Mouse (Mus musculus) forebrain, embryonic 16.5 days (tissue): ENCODE measurements around the gene Igf1r. TPM values are rescaled to one million over a fixed set of nuclear protein-coding genes. Genes with fewer than 3 reads are reported as not detected.

Source experiments
- ATAC-seq: fragments of 200-750 bp; cut with Nextera tagmentation; 2 replicates; pipeline ENCODE4 v1.8.0; 2017; ENCODE audit warnings: mild to moderate bottlenecking, moderate library complexity
- H3K27ac ChIP-seq: fragments of 300-500 bp; sonication (generic); 2 replicates; pipeline ENCODE4 v1.5.1; 2014; ENCODE audit warnings: low read length, control low read depth
- H3K27me3 ChIP-seq: fragments of 300-500 bp; sonication (generic); replicated peaks from 2 replicates; pipeline ENCODE4 v1.6.1; 2014; ENCODE audit warnings: low read length; ENCODE audit not compliant: control insufficient read depth, insufficient read depth
- H3K36me3 ChIP-seq: fragments of 300-500 bp; sonication (generic); 2 replicates; pipeline ENCODE4 v1.6.1; 2014; ENCODE audit not compliant: control insufficient read depth, insufficient read depth
- H3K4me1 ChIP-seq: fragments of 300-500 bp; sonication (generic); replicated peaks from 2 replicates; pipeline ENCODE4 v1.6.1; 2014; ENCODE audit warnings: low read length; ENCODE audit not compliant: control insufficient read depth, insufficient read depth
- H3K4me2 ChIP-seq: fragments of 300-500 bp; sonication (generic); 2 replicates; pipeline ENCODE4 v1.6.1; 2014; ENCODE audit warnings: mild to moderate bottlenecking, low read length, control low read depth
- H3K4me3 ChIP-seq: fragments of 300-500 bp; sonication (generic); replicated peaks from 2 replicates; pipeline ENCODE4 v1.5.1; 2014; ENCODE audit warnings: mild to moderate bottlenecking, low read length, control low read depth
- H3K9ac ChIP-seq: fragments of 300-500 bp; sonication (generic); replicated peaks from 2 replicates; pipeline ENCODE4 v1.6.1; 2014; ENCODE audit warnings: low read depth, low read length, control low read depth
- H3K9me3 ChIP-seq: fragments of 300-500 bp; sonication (generic); 2 replicates; pipeline ENCODE4 v1.6.1; 2016; ENCODE audit warnings: low read length; ENCODE audit not compliant: control insufficient read depth
- WGBS: fragments of 180-500 bp; shearing (Covaris S2); extraction: QIAGEN DNeasy Blood & Tissue Kit; methylation state at CpG from one replicate; pipeline ENCODE4 v1.1.7; 2014; 5-methylcytosine and 5-hydroxymethylcytosine counted together
- polyA plus RNA-seq: library from polyadenylated mRNA; unstranded; fragments of >200 nt; fragmentation: Nextera tagmentation; extraction: Ambion mirVana; gene quantifications from 2 replicates; pipeline ENCODE4 v1.2.1, GENCODE M21; 2015

Igf1r gene
- polyA plus RNA-seq, 1 experiment from 2014 or later, result 27.1 TPM

DNA sequence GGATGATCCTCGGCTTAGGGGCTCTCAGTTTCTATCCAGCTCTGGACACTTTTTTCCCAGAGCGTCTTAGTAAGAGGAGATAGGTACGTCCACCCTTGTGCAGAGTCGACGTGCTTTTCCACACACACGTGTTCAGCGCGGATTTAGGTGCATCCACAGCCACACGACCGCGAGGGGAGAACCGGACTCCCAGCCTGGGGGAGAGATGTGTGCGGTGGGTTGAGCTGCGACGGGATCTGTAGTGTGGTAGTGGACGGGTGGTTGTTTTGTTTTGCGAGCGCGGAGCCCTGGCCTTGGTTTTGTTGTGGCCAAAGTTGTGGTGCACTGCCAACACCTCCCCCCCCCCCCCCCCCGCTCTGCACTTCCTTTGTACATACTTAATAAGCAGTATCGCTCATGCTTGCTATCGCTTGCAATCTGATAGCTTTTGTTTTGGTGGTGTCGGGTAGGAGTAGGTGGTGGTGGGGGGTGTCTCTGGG lies 1.2 kb downstream of the Igf1r start:
- no peak for ATAC-seq
- H3K4me3 ChIP-seq, result peak overlapping the region; percentile 91
- H3K4me1 ChIP-seq, result peaks cover 38% of the 10 kb centered on the region
- peak overlapping the region; percentile 98 for H3K9ac ChIP-seq
- whole genome bisulfite sequencing, result 0% methylated on average over 22 of the region's 23 CpGs
- no peaks in the 10 kb centered on the region for H3K9me3 ChIP-seq
- H3K27ac ChIP-seq, result no peak overlapping the region
- peak overlapping the region; percentile 99 for H3K4me2 ChIP-seq
- no peaks in the 10 kb centered on the region for H3K36me3 ChIP-seq
- no peaks in the 10 kb centered on the region for H3K27me3 ChIP-seq

DNA sequence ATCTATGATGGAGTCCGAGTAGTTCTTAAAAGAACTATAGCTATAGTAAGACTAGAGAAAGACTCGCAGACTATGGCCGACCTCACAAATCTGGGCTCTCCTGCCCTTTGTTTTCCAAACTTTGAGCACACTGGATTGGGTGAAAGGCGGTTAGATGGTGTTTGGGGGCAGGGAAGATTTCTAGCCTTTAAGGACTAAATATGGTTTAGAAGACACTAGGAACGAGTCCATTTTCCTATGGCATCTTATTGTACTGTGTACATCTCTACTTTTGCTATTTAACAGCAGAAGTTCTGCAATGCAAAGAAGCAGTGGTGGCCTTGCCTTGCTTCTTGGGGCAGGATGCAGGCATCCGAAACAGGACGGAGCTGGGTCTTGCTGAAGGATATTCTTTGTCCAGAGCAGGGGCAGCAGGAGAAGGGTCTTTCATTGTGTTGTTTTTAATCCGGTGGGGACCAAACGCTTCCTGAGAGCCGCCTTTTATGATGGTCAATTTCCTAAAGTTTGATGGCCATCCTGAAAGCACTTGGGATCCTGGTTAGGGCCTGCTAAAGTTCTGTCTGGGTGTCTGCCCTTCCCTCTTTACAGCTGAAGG lies 2.1 kb downstream of the Igf1r start:
- Histone ChIP-seq H3K4me1 (peaks cover 38% of the 10 kb centered on the region), H3K36me3 (no peaks in the 10 kb centered on the region), H3K9me3 (no peaks in the 10 kb centered on the region), H3K4me3 (peak overlapping the region; percentile 91), H3K4me2 (peak overlapping the region; percentile 99), H3K27ac (no peak overlapping the region), H3K9ac (peak overlapping the region; percentile 98), H3K27me3 (no peaks in the 10 kb centered on the region)
- no peak for ATAC-seq
- 1% methylated on average over 10 of the region's 10 CpGs for WGBS

- no peak for ATAC-seq
- no peak overlapping the region for H3K27ac ChIP-seq
- H3K36me3 ChIP-seq, result no peaks in the 10 kb centered on the region
- H3K9me3 ChIP-seq, result no peaks in the 10 kb centered on the region
- peak overlapping the region; percentile 91 for H3K4me3 ChIP-seq
- H3K27me3 ChIP-seq, result no peaks in the 10 kb centered on the region
- H3K4me2 ChIP-seq, result peak overlapping the region; percentile 99
- peaks cover 38% of the 10 kb centered on the region for H3K4me1 ChIP-seq
- 30% methylated on average over 5 of the region's 5 CpGs for WGBS
- H3K9ac ChIP-seq, result peak overlapping the region; percentile 98
Measured at GRCm38 (mm10) chr7:67955276-67955675, 2.6 kb downstream of the Igf1r start.

GRCm38 (mm10) chr7:67957376-67957775 lies 4.7 kb downstream of the Igf1r start:
- H3K9me3 ChIP-seq, result no peaks in the 10 kb centered on the region
- WGBS, result 68% methylated on average over 6 of the region's 6 CpGs
- no peak for ATAC-seq
- no peak overlapping the region for H3K4me3 ChIP-seq
- peaks cover 46% of the 10 kb centered on the region for H3K4me1 ChIP-seq
- no peak overlapping the region for H3K27ac ChIP-seq
- H3K9ac ChIP-seq, result no peak overlapping the region
- H3K36me3 ChIP-seq, result no peaks in the 10 kb centered on the region
- H3K27me3 ChIP-seq, result no peaks in the 10 kb centered on the region
- no peak overlapping the region for H3K4me2 ChIP-seq

- Histone ChIP-seq H3K27ac (no peak overlapping the region), H3K4me2 (peak overlapping the region; percentile 19; the same call in 1 of the 2 replicates), H3K9me3 (no peaks in the 10 kb centered on the region), H3K4me3 (0 out of 2 replicates have a peak overlapping the region, but pooled peaks have one; percentile 4), H3K27me3 (no peaks in the 10 kb centered on the region), H3K36me3 (no peaks in the 10 kb centered on the region), H3K4me1 (peaks cover 46% of the 10 kb centered on the region), H3K9ac (no peak overlapping the region)
- ATAC-seq, result no peak
- WGBS, result 55% methylated on average over 18 of the region's 18 CpGs
Measured at GRCm38 (mm10) chr7:67958045-67958444, 5.4 kb downstream of the Igf1r start.

DNA sequence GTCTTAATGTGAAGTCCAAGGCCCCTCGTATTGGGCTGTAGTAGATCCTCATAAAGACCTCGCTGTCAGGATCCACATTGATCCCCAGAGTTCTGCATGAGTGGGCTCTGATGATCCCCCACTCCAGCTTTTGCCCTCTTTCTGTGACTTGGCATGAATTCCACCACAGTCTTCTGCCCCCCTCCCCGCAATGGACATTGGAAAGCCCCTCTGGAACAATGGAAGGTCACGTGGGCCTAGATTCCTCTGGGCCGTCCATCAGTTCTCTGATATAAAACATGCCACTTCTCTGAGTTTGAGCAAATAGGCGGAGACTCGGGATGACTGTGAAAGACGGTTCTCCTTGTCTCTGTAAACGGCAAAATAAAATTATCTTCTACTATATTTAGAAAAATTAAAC lies 8.1 kb downstream of the Igf1r start:
- no peak overlapping the region for H3K4me3 ChIP-seq
- peaks cover 29% of the 10 kb centered on the region for H3K4me1 ChIP-seq
- no peak overlapping the region for H3K4me2 ChIP-seq
- 56% methylated on average over 9 of the region's 9 CpGs for WGBS
- no peaks in the 10 kb centered on the region for H3K9me3 ChIP-seq
- ATAC-seq, result no peak
- no peaks in the 10 kb centered on the region for H3K27me3 ChIP-seq
- no peak overlapping the region for H3K27ac ChIP-seq
- H3K9ac ChIP-seq, result no peak overlapping the region
- H3K36me3 ChIP-seq, result no peaks in the 10 kb centered on the region

DNA sequence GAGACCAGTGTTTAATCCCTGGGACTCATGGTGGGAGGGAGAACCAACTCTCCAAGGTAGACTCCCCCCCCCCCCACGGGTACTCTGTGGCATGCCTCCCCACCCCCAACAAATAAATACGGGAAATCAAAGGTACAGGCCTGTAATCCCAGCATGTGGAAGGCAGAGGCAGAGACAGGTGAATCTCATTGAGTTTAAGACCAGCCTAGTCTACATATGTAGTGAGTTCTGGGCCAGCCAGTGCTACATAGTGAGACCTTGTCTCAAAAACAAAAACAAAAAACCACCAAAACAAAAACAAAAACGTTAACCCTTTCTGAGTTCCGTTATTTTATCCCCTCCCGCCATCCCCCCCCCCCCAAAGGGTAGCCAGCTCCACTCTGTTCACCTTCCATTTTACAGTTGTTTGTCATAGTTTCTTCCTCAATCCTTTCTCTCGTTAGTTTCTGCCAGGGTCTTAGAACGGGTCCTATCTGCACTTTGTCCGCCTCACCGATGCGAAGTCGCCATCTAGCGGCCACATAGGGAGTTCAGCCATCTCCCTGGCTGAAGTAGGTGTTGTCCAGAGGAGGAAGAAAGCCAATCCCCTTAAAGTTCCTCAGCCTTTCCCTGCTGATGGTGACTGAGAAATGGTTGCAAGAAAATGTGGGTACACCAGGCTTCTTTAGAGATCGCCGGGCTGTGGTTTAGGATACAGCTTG lies 9.1 kb downstream of the Igf1r start:
- Histone ChIP-seq H3K27me3 (no peaks in the 10 kb centered on the region), H3K4me1 (peaks cover 25% of the 10 kb centered on the region), H3K9me3 (no peaks in the 10 kb centered on the region), H3K27ac (no peak overlapping the region), H3K4me3 (no peak overlapping the region), H3K4me2 (no peak overlapping the region), H3K36me3 (no peaks in the 10 kb centered on the region), H3K9ac (no peak overlapping the region)
- peak; percentile 75 for ATAC-seq
- 11% methylated on average over 14 of the region's 14 CpGs for WGBS

DNA sequence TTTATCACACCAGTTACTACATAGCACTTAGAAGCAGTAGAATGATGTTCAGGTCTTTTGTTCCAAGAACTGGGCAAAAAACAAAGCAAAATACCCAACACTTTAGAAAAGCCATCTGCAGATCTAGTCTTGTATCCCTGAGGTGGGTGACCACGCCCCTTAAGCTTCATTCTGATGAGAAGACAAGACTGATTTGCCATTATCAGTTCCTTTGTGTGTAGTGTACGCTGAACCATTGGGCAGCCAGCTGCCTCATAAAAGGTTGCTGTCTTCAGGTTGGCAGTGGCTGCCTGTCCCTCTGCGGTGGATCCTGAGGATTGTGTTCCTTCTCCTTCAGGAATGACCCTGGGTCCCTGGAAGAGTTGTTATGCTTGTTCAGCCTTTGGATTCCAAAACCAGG lies 11.1 kb downstream of the Igf1r start:
- Histone ChIP-seq H3K4me2 (no peak overlapping the region), H3K36me3 (no peaks in the 10 kb centered on the region), H3K9ac (no peak overlapping the region), H3K27me3 (no peaks in the 10 kb centered on the region), H3K9me3 (no peaks in the 10 kb centered on the region), H3K27ac (no peak overlapping the region), H3K4me3 (no peak overlapping the region), H3K4me1 (peaks cover 8% of the 10 kb centered on the region)
- ATAC-seq, result no peak
- 94% methylated on average over 3 of the region's 3 CpGs for WGBS

- ATAC-seq, result no peak
- Histone ChIP-seq H3K4me1 (peaks cover 22% of the 10 kb centered on the region), H3K9me3 (no peaks in the 10 kb centered on the region), H3K4me2 (no peak overlapping the region), H3K36me3 (no peaks in the 10 kb centered on the region), H3K27me3 (no peaks in the 10 kb centered on the region), H3K4me3 (no peak overlapping the region), H3K9ac (no peak overlapping the region), H3K27ac (no peak overlapping the region)
- 84% methylated on average over 12 of the region's 12 CpGs for WGBS
Measured at GRCm38 (mm10) chr7:67968394-67968793, 15.8 kb downstream of the Igf1r start.
